Mouse (Mus musculus) gastrocnemius, postnatal 14 days (tissue): ENCODE measurements around the gene Hnrnpl. TPM values are rescaled to one million over a fixed set of nuclear protein-coding genes. Genes with fewer than 3 reads are reported as not detected.

Experiments used
- DNase-seq: peaks from one replicate; pipeline ENCODE4 v3.0.0; 2021; ENCODE audit warnings: mixed read lengths
- intact Hi-C: fragments of 180-260 bp; cut with DNase I; formaldehyde crosslinking; loops from one replicate; pipeline ENCODE4 v1.15.1; 2025; ENCODE audit warnings: low total_unique reads
- total RNA-seq, 2 experiments: library from RNA; stranded (reverse); gene quantifications; 2 replicates each; pipeline ENCODE4 v1.2.3; 2021

The Hnrnpl gene
- total RNA-seq, 2 experiments from 2014 or later, result 158 to 189 TPM

- intact Hi-C loops, result loop anchor here (5.0 kb wide), 1 partner anchor 36 kb away; the partner anchor contains the start of gene Ech1
- DNase-seq, result no peak
These were observed 54.6 kb downstream of the Hnrnpl start for GRCm38 (mm10) chr7:28862817-28863499.

GRCm38 (mm10) chr7:28863540-28863939 lies 55.2 kb downstream of the Hnrnpl start, which contains the start of gene Lgals7:
Gene Lgals7 (plus strand): TSS chr7:28863853.
- intact Hi-C loops, result loop anchor here (5.0 kb wide), 1 partner anchor 36 kb away; the partner anchor contains the start of gene Ech1
- DNase-seq, result no peak

- DNase-seq, result no peak
- intact Hi-C loops, result loop anchor here (5.0 kb wide), 1 partner anchor 37 kb away; the partner anchor contains the start of gene Ech1
These were observed 56.0 kb downstream of the Hnrnpl start for GRCm38 (mm10) chr7:28864288-28864750.

- DNase-seq, result peak; percentile 84
- intact Hi-C loops, result loop anchor here (5.0 kb wide), 1 partner anchor 68 kb away; no protein-coding TSS in a partner anchor
These were observed 57.4 kb downstream of the Hnrnpl start for GRCm38 (mm10) chr7:28865481-28866300.

GRCm38 (mm10) chr7:28866769-28867507 lies 58.6 kb downstream of the Hnrnpl start:
- intact Hi-C loops, result loop anchor here (5.0 kb wide), 1 partner anchor 70 kb away; no protein-coding TSS in a partner anchor
- no peak for DNase-seq

GRCm38 (mm10) chr7:28867508-28868340 lies 59.4 kb downstream of the Hnrnpl start:
- intact Hi-C loops, result loop anchor here (5.0 kb wide), 1 partner anchor 70 kb away; no protein-coding TSS in a partner anchor
- DNase-seq, result peak; percentile 77

- DNase-seq, result no peak
- intact Hi-C loops, result no loop called here
These were observed 62.7 kb downstream of the Hnrnpl start for GRCm38 (mm10) chr7:28870901-28871664.

Other genes starting within 250 kb of the Hnrnpl start
- gene Samd4b, start 210.4 kb upstream of the Hnrnpl start, total RNA-seq, result 10 to 100 TPM; 15.7 to 18.5 TPM
- 1 to 10 TPM; 2.9 to 4.6 TPM for gene Pak4, start 210.4 kb upstream of the Hnrnpl start, total RNA-seq
- not detected for gene Acp7, start 177.2 kb upstream of the Hnrnpl start, total RNA-seq
- gene Fbxo27, start 115.7 kb upstream of the Hnrnpl start, total RNA-seq, result 1 to 10 TPM in 1 of 2 experiments, under 1 TPM in 1; 0.82 to 1.4 TPM
- 1 to 10 TPM; 5.6 to 7.3 TPM for gene Fbxo17, start 91.7 kb upstream of the Hnrnpl start, total RNA-seq
- gene Mrps12, start 66.7 kb upstream of the Hnrnpl start, total RNA-seq, result 10 to 100 TPM; 43.7 to 48.0 TPM
- 10 to 100 TPM; 19.0 TPM for gene Sars2, start 66.5 kb upstream of the Hnrnpl start, total RNA-seq
- not detected for gene Ccer2, start 52.4 kb upstream of the Hnrnpl start, total RNA-seq
- gene Sirt2, start 41.8 kb upstream of the Hnrnpl start, total RNA-seq, result 10 to 100 TPM; 77.2 to 77.5 TPM
- gene Nfkbib, start 41.0 kb upstream of the Hnrnpl start, total RNA-seq, result 10 to 100 TPM; 21.2 to 21.3 TPM
- gene Rinl, start 19.6 kb upstream of the Hnrnpl start, total RNA-seq, result 1 to 10 TPM in 1 of 2 experiments, under 1 TPM in 1; 0.80 to 1.3 TPM
- gene Ech1, start 16.7 kb downstream of the Hnrnpl start, total RNA-seq, result 100 to 1,000 TPM; 198 to 334 TPM
- 1 to 10 TPM; 2.0 to 4.4 TPM for gene Lgals4, start 25.3 kb downstream of the Hnrnpl start, total RNA-seq
- not detected for gene Lgals7, start 55.3 kb downstream of the Hnrnpl start, total RNA-seq
- under 1 TPM; 0.10 to 0.13 TPM for gene Capn12, start 72.9 kb downstream of the Hnrnpl start, total RNA-seq
- gene Actn4, start 153.8 kb downstream of the Hnrnpl start, total RNA-seq, result 10 to 100 TPM; 68.1 to 85.9 TPM
- 100 to 1,000 TPM; 142 to 147 TPM for gene Eif3k, start 173.3 kb downstream of the Hnrnpl start, total RNA-seq
- gene Map4k1, start 173.5 kb downstream of the Hnrnpl start, total RNA-seq, result 1 to 10 TPM in 1 of 2 experiments, under 1 TPM in 1; 0.71 to 1.2 TPM